Mouse (Mus musculus) liver, embryonic 16.5 days (tissue): ENCODE measurements at regions not wholly inside any gene's neighbourhood (a gene's known extent, or its start where the extent isn't known, plus 50 kb on each side); places are given as distances from the start of the nearest gene placed in this dataset.

Experiments used
- ATAC-seq: fragments of 200-750 bp; cut with Nextera tagmentation; 2 replicates; pipeline ENCODE4 v1.8.0; 2017; ENCODE audit warnings: low read depth, mild to moderate bottlenecking, moderate number of reproducible peaks, moderate library complexity
- H3K27ac ChIP-seq: fragments of 300-500 bp; sonication (generic); 2 replicates; pipeline ENCODE4 v1.5.1; 2014; ENCODE audit warnings: mild to moderate bottlenecking, low read length
- H3K27me3 ChIP-seq: fragments of 300-500 bp; sonication (generic); 2 replicates; pipeline ENCODE4 v1.6.1; 2014; ENCODE audit warnings: low read depth, low read length, mixed read lengths; ENCODE audit not compliant: control insufficient read depth, insufficient read depth
- H3K36me3 ChIP-seq: fragments of 300-500 bp; sonication (generic); 2 replicates; pipeline ENCODE4 v1.6.1; 2014; ENCODE audit warnings: mild to moderate bottlenecking; ENCODE audit not compliant: control insufficient read depth, insufficient read depth
- H3K4me1 ChIP-seq: fragments of 300-500 bp; sonication (generic); 2 replicates; pipeline ENCODE4 v1.6.1; 2014; ENCODE audit warnings: low read depth, low read length, mixed read lengths; ENCODE audit not compliant: control insufficient read depth
- H3K4me2 ChIP-seq: fragments of 300-500 bp; sonication (generic); 2 replicates; pipeline ENCODE4 v1.6.1; 2014; ENCODE audit warnings: low read depth, low read length, mixed read lengths
- H3K4me3 ChIP-seq: fragments of 300-500 bp; sonication (generic); 2 replicates; pipeline ENCODE4 v1.5.1; 2014; ENCODE audit warnings: low read depth, mild to moderate bottlenecking, low read length
- H3K9ac ChIP-seq: fragments of 300-500 bp; sonication (generic); 2 replicates; pipeline ENCODE4 v1.6.1; 2014; ENCODE audit warnings: low read depth, low read length
- H3K9me3 ChIP-seq: fragments of 300-500 bp; sonication (generic); replicated peaks from 2 replicates; pipeline ENCODE4 v1.6.1; 2016; ENCODE audit warnings: low read length; ENCODE audit not compliant: control insufficient read depth
- WGBS: fragments of 180-500 bp; shearing (Covaris S2); extraction: QIAGEN DNeasy Blood & Tissue Kit; methylation state at CpG from one replicate; pipeline ENCODE4 v1.1.7; 2014; ENCODE audit not compliant: insufficient replicate concordance; 5-methylcytosine and 5-hydroxymethylcytosine counted together

DNA sequence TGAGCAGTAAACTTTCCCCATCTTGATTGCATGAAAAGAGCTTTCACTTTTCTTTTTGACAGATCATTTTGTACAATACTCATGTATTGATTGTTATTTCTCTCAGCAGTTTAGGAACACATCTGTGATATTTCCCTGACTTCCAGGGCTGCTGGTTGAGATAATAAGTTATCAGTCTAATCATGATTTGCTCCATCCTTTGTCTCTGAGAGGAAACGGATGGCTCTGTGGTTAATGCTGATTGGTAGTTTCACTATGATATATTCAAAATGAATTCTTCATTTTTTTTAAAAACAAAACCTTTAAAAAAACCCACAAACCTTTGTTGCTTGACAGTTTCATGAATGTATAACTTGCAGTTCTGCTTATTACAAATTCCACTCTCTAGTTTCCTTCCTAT, 160.8 kb downstream of the Pdgfra start:
- 20% methylated on average over 1 of the region's 1 CpGs for WGBS
- no peak overlapping the region for H3K4me2 ChIP-seq
- no peak overlapping the region for H3K27ac ChIP-seq
- no peaks in the 10 kb centered on the region for H3K4me1 ChIP-seq
- H3K27me3 ChIP-seq = no peaks in the 10 kb centered on the region
- H3K36me3 ChIP-seq = no peaks in the 10 kb centered on the region
- H3K4me3 ChIP-seq = no peak overlapping the region
- no peak overlapping the region for H3K9ac ChIP-seq
- no peaks in the 10 kb centered on the region for H3K9me3 ChIP-seq
- no peak for ATAC-seq

DNA sequence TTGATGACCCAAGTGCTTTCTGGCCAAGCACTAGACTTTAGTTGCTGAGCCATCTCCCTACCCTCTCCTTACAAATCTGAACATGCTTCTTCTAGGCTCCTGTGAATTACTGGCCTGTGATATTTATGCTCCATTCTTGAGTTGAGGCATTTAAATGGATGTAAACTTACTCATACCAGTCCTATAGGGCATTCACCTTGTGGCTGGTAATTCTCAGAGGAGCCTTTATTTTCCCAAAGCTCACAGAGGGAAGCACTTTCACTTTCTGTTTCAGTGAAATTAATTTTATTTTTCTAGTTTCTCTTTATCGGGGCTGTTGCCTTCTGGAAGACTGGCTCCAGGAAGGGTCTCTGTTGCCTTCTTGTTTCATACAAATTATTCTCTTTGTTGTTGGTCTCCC, 163.9 kb downstream of the Pdgfra start:
- H3K4me3 ChIP-seq = no peak overlapping the region
- no peak overlapping the region for H3K9ac ChIP-seq
- no peaks in the 10 kb centered on the region for H3K27me3 ChIP-seq
- H3K27ac ChIP-seq = no peak overlapping the region
- no peak for ATAC-seq
- no peaks in the 10 kb centered on the region for H3K4me1 ChIP-seq
- H3K4me2 ChIP-seq = no peak overlapping the region
- no peaks in the 10 kb centered on the region for H3K9me3 ChIP-seq
- 67% methylated on average over 1 of the region's 1 CpGs for WGBS
- no peaks in the 10 kb centered on the region for H3K36me3 ChIP-seq

DNA sequence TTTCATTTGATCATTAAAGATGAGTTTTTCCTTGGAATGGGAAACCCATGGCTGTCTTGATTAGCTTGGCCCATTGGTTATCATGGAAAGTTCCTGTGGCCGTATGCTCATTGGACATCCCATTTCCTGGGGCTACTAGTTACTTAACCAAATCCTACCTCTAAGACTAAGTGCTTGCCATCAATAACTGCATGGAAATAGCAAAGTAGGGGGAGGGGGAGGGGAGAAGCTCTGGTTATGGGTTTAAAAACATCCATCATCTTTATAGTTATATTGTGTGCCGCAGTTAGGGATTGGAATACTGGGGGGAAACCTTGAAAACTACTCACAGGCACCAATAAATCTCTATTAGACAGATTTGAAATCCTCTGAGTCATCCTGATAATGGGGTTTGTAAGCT, 168.4 kb downstream of the Pdgfra start:
- 54% methylated on average over 2 of the region's 2 CpGs for WGBS
- no peak overlapping the region for H3K4me2 ChIP-seq
- H3K27ac ChIP-seq = no peak overlapping the region
- H3K9me3 ChIP-seq = no peaks in the 10 kb centered on the region
- H3K36me3 ChIP-seq = no peaks in the 10 kb centered on the region
- no peak overlapping the region for H3K9ac ChIP-seq
- H3K4me1 ChIP-seq = no peaks in the 10 kb centered on the region
- no peak overlapping the region for H3K4me3 ChIP-seq
- H3K27me3 ChIP-seq = no peaks in the 10 kb centered on the region
- ATAC-seq = no peak

DNA sequence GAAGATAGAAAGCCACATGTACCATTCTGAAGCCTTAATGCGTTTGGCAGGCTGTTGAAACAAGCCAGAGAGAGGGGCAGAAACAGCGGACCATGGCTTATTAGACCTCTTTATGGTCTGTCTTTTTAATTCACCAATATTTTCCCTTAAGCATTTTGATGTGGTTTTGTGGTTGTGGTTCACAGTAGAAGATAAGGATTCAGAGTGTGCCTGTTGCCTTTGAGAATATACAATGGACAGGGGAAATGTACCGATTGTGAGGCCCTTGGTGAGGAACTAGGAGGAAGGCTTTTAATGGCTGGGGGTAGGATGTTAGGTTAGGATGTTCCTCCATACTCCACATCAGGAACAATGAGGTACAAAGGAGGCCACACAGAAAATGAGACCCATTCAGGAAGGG, 182.0 kb downstream of the Pdgfra start:
- Histone ChIP-seq H3K27me3 (no peaks in the 10 kb centered on the region), H3K4me3 (no peak overlapping the region), H3K36me3 (no peaks in the 10 kb centered on the region), H3K9ac (no peak overlapping the region), H3K9me3 (no peaks in the 10 kb centered on the region), H3K4me1 (no peaks in the 10 kb centered on the region), H3K27ac (no peak overlapping the region), H3K4me2 (no peak overlapping the region)
- no peak for ATAC-seq
- WGBS = 25% methylated on average over 3 of the region's 3 CpGs

DNA sequence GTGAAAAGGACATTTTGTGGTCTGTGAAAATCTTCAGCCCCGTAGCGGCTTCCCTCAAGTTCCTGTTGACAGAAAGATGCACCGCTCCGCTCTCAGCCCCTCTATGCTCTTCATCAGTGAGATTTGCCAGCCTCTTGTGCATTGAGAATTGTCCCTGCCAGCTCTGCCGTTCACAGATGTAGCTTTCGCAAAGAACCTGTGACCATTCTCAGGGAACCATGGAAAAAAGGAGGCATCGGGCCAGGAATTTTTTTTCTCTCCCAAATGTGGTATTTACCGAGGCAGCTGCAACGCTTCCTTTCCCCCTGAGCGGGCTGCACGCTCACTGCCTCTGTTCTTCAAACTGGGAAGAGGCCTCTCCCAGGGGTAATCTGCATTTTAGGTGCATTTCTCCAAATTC, 184.4 kb downstream of the Pdgfra start:
- Histone ChIP-seq H3K4me2 (no peak overlapping the region), H3K9me3 (no peaks in the 10 kb centered on the region), H3K4me3 (no peak overlapping the region), H3K36me3 (no peaks in the 10 kb centered on the region), H3K9ac (no peak overlapping the region), H3K4me1 (no peaks in the 10 kb centered on the region), H3K27me3 (no peaks in the 10 kb centered on the region), H3K27ac (no peak overlapping the region)
- 67% methylated on average over 11 of the region's 11 CpGs for WGBS
- no peak for ATAC-seq

DNA sequence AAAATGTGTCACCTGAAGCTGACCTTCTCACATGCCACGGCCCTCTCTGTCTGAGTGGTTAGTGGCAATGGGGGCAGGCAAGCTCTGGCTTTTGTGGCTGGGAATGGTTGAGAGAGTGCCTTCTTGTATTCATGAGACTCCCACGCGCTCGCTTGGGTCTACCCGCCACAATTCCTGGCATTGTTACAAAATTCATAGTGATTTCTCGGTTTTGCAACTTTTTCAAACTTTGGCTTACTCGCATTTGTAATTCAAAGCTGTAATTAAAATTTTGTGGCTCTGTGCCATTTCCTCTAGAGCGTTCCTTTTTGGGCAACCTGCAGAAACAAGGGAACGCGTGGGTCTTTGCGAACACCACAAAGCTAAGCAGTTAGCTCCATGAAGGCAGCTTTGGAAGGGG, 186.3 kb downstream of the Pdgfra start:
- Histone ChIP-seq H3K27me3 (no peaks in the 10 kb centered on the region), H3K9me3 (no peaks in the 10 kb centered on the region), H3K4me1 (no peaks in the 10 kb centered on the region), H3K36me3 (no peaks in the 10 kb centered on the region), H3K4me2 (no peak overlapping the region), H3K4me3 (no peak overlapping the region), H3K9ac (no peak overlapping the region), H3K27ac (no peak overlapping the region)
- no peak for ATAC-seq
- WGBS = 80% methylated on average over 11 of the region's 11 CpGs

DNA sequence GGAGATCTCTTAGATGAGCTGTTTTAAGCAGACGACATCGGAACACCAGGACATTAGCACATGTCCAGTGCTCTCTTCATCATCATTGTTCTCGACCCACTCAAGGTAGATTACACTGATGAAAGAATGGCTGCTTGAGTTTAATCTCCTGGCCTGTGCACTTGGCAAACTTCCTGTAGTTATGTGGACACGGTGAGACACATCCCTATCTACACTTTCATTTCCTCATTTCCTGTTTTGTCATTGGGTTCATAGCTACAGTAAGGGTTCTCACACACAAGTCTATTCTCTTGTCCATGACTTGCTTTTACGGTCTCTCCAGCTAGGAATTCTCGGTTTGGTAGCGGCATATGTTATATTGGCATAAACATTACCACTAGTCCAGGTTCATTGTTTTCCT, 190.5 kb downstream of the Pdgfra start:
- Histone ChIP-seq H3K27ac (no peak overlapping the region), H3K4me2 (no peak overlapping the region), H3K27me3 (no peaks in the 10 kb centered on the region), H3K36me3 (no peaks in the 10 kb centered on the region), H3K9ac (no peak overlapping the region), H3K4me1 (no peaks in the 10 kb centered on the region), H3K4me3 (no peak overlapping the region), H3K9me3 (no peaks in the 10 kb centered on the region)
- ATAC-seq = no peak
- WGBS = 60% methylated on average over 7 of the region's 7 CpGs

DNA sequence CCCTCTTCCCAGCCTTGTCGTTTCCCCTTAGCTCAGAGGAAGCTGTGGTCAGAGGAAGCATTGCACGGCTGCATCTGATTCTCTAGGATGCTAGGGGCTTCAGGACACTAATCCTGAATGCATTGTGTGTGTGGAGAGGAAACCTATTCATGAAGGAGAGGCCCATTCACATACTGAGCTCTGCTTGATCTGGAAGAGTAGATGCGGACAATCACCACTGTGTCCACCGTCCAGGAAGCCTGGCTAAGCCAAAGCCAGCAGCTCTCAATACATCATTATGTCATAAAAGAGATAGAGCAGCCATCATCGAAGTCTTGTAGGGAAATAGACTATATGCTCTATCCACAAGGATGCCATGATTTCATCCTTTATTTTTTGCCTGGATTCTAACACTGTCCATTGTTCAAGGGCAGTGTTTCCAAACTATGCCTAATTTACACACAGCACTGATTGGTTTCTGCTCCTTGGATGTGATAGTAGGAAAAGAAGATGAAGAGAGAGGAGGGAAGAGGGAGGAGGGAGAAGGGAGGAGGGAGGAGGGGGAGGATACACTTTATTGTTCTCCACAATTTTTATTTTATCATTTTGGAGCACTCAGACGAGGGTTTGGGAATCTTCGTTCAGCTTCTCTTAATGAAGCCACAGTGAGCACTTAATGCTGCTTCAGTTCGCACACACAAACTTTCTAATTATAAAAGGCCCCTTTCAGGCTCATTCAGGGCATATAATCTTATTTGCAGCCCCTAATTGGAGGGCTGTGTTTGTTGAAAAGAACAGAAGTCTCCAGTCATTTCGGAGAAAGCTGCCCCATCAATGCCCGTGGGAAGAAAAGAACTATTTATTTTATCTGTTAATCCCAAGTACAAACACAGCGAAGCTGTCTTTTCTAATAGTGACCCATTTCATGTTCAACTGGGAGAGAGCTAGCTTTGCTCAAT, 195.0 kb downstream of the Pdgfra start:
- no peak for ATAC-seq
- no peaks in the 10 kb centered on the region for H3K27me3 ChIP-seq
- H3K27ac ChIP-seq = no peak overlapping the region
- WGBS = 43% methylated on average over 11 of the region's 11 CpGs
- no peaks in the 10 kb centered on the region for H3K9me3 ChIP-seq
- H3K4me2 ChIP-seq = no peak overlapping the region
- no peaks in the 10 kb centered on the region for H3K4me1 ChIP-seq
- no peaks in the 10 kb centered on the region for H3K36me3 ChIP-seq
- no peak overlapping the region for H3K9ac ChIP-seq
- H3K4me3 ChIP-seq = no peak overlapping the region

DNA sequence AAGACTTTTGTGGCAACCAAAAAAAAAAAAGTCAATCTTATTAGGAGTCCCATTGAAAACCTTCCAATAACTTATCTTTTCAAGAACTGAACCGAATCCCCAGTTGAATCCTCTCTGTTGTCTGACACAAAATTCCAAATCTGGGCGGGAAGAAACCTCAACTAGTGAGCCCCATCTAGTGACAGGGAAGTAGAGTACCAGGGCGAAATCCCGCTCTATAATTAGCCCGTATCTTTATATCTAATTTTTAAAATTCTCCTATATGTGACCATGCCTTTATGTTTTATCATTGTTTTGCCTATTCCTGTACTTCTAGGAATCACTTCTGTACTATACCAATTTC, 195.7 kb downstream of the Pdgfra start:
- Histone ChIP-seq H3K9ac (no peak overlapping the region), H3K27me3 (no peaks in the 10 kb centered on the region), H3K27ac (no peak overlapping the region), H3K9me3 (no peaks in the 10 kb centered on the region), H3K4me2 (no peak overlapping the region), H3K4me1 (no peaks in the 10 kb centered on the region), H3K36me3 (no peaks in the 10 kb centered on the region), H3K4me3 (no peak overlapping the region)
- ATAC-seq = no peak
- WGBS = 62% methylated on average over 5 of the region's 5 CpGs
